Mouse (Mus musculus) E14TG2a.4 (cell line): Measurements from ENCODE around the gene Dhrs11.

Source experiments
- H3K27me3 ChIP-seq: 2 replicates; pipeline ENCODE4 v1.6.1; 2014; ENCODE audit warnings: low read length, control low read depth; ENCODE audit not compliant: insufficient read depth
- H3K36me3 ChIP-seq: 2 replicates; pipeline ENCODE4 v1.6.1; 2014; ENCODE audit warnings: low read length, control low read depth; ENCODE audit not compliant: insufficient read depth
- H3K4me1 ChIP-seq: replicated peaks from 2 replicates; pipeline ENCODE4 v1.6.1; 2014; ENCODE audit warnings: low read depth, low read length, control low read depth
- H3K4me3 ChIP-seq: replicated peaks from 2 replicates; pipeline ENCODE4 v1.5.1; 2014; ENCODE audit warnings: mild to moderate bottlenecking, low read length
- H3K9me3 ChIP-seq: 2 replicates; pipeline ENCODE4 v1.6.1; 2014; ENCODE audit warnings: low read length, control low read depth
- CTCF ChIP-seq: conservative IDR thresholded peaks from 2 replicates; pipeline ENCODE4 v1.5.1; 2014; ENCODE audit warnings: low read length
- NANOG ChIP-seq: IDR thresholded peaks from 2 replicates; pipeline ENCODE4 v1.6.1; 2014; ENCODE audit warnings: borderline replicate concordance, low read length, mixed read lengths
- POU5F1 ChIP-seq: IDR thresholded peaks from 2 replicates; pipeline ENCODE4 v1.6.1; 2014; ENCODE audit warnings: low read length, borderline replicate concordance

Gene Dhrs11

GRCm38 (mm10) chr11:84827492-84827891 lies 1.3 kb downstream of the Dhrs11 start:
- TF ChIP-seq CTCF (no peak), POU5F1 (no peak)
- Histone ChIP-seq H3K9me3 (no peaks in the 10 kb centered on the region), H3K36me3 (peaks cover 31% of the 10 kb centered on the region), H3K27me3 (peaks cover 6% of the 10 kb centered on the region; the same call in 1 of the 2 replicates), H3K4me1 (peaks cover 45% of the 10 kb centered on the region), H3K4me3 (no peak overlapping the region)

GRCm38 (mm10) chr11:84826185-84826584 lies 2.6 kb downstream of the Dhrs11 start:
- Histone ChIP-seq H3K27me3 (peaks cover 6% of the 10 kb centered on the region; the same call in 1 of the 2 replicates), H3K9me3 (no peaks in the 10 kb centered on the region), H3K4me3 (no peak overlapping the region), H3K36me3 (peaks cover 31% of the 10 kb centered on the region), H3K4me1 (peaks cover 57% of the 10 kb centered on the region)
- TF ChIP-seq NANOG (no peak), POU5F1 (no peak), CTCF (no peak)

GRCm38 (mm10) chr11:84825261-84825807 lies 3.5 kb downstream of the Dhrs11 start:
- no peak overlapping the region for H3K4me3 ChIP-seq
- H3K27me3 ChIP-seq: peaks cover 6% of the 10 kb centered on the region; the same call in 1 of the 2 replicates
- TF ChIP-seq NANOG: no peak
- no peak for TF ChIP-seq CTCF
- TF ChIP-seq POU5F1: no peak
- no peaks in the 10 kb centered on the region for H3K9me3 ChIP-seq
- peaks cover 32% of the 10 kb centered on the region for H3K36me3 ChIP-seq
- peaks cover 65% of the 10 kb centered on the region for H3K4me1 ChIP-seq

GRCm38 (mm10) chr11:84823484-84823897 lies 5.3 kb downstream of the Dhrs11 start:
- Histone ChIP-seq H3K4me1 (peaks cover 64% of the 10 kb centered on the region), H3K36me3 (peaks cover 32% of the 10 kb centered on the region), H3K27me3 (peaks cover 6% of the 10 kb centered on the region; the same call in 1 of the 2 replicates), H3K4me3 (no peak overlapping the region), H3K9me3 (no peaks in the 10 kb centered on the region)
- TF ChIP-seq NANOG: no peak
- no peak for TF ChIP-seq POU5F1
- no peak for TF ChIP-seq CTCF

- Histone ChIP-seq H3K4me1 (peaks cover 63% of the 10 kb centered on the region), H3K36me3 (peaks cover 32% of the 10 kb centered on the region), H3K27me3 (peaks cover 3% of the 10 kb centered on the region; the same call in 1 of the 2 replicates), H3K9me3 (no peaks in the 10 kb centered on the region), H3K4me3 (no peak overlapping the region)
- TF ChIP-seq POU5F1 (no peak), CTCF (no peak), NANOG (no peak)
Measured at GRCm38 (mm10) chr11:84822487-84822886, 6.3 kb downstream of the Dhrs11 start.

- Histone ChIP-seq H3K9me3 (no peaks in the 10 kb centered on the region), H3K27me3 (no peaks in the 10 kb centered on the region), H3K4me1 (peaks cover 66% of the 10 kb centered on the region), H3K36me3 (peaks cover 40% of the 10 kb centered on the region), H3K4me3 (no peak overlapping the region)
- no peak for TF ChIP-seq POU5F1
- no peak for TF ChIP-seq NANOG
- TF ChIP-seq CTCF: no peak
Measured at GRCm38 (mm10) chr11:84821131-84821770, 7.5 kb downstream of the Dhrs11 start.

- peaks cover 62% of the 10 kb centered on the region for H3K4me1 ChIP-seq
- H3K9me3 ChIP-seq: no peaks in the 10 kb centered on the region
- TF ChIP-seq NANOG (no peak), CTCF (peak; percentile 56), POU5F1 (no peak)
- peaks cover 41% of the 10 kb centered on the region for H3K36me3 ChIP-seq
- no peaks in the 10 kb centered on the region for H3K27me3 ChIP-seq
- H3K4me3 ChIP-seq: peak within 1 kb of the TSS; percentile 96
Measured at GRCm38 (mm10) chr11:84818961-84819692, 9.7 kb downstream of the Dhrs11 start, which contains the start of gene Mrm1. Gene Mrm1, minus strand, starts transcription at chr11:84819515.
